11 mouse cellular contexts compared by ENCODE assay signal in the genomic region with DNA sequence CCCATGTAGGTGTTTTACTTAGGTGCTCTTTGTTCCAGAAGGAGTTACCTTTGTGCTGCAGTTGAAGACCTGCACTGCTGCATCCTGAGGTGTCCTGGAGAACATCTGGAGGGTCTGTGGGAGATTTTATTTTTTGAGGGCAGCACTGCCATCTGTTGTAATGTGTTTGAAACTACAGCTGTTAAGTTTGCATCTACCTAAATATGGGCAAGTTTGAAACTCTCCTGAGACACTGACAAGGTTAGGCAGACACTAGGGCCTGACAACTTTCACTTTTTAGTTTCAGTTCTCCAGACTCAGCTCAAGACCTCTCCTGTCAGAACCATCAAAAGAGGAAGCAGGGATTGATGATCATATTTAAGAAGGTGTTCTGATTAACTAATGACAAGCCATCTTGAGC. TPM values are rescaled to one million over a fixed set of nuclear protein-coding genes. Genes with fewer than 3 reads are reported as not detected.
A peak's percentile ranks its signal among the peaks of the same experiment; 100 is the strongest.
DNase-seq lines count a peak whose midpoint lies in the region; ATAC-seq and TF ChIP-seq lines count a peak whose summit lies in the region.
"Had no signal": no experiment of that assay in that cellular context is flagged by ENCODE, and none has a peak within 500 bp of the region (broad histone marks: within the 10 kb centered on the region; RNA-seq: fewer than 3 reads in every experiment).

No protein-coding gene starts in this region.

- no peaks in the 10 kb centered on the region for H3K9me3 ChIP-seq in intestine, embryonic 14.5 days (ENCODE audit: control insufficient read depth, low read length)
- H3K9me3 ChIP-seq in intestine, embryonic 16.5 days (ENCODE audit: control insufficient read depth, low read length): no peaks in the 10 kb centered on the region
- no peaks in the 10 kb centered on the region for H3K9me3 ChIP-seq in embryonic facial prominence, embryonic 10.5 days
- H3K9me3 ChIP-seq: embryonic facial prominence, embryonic 12.5 days; limb, embryonic 15.5 days; stomach, embryonic 15.5 days had no signal

- no peaks in the 10 kb centered on the region for H3K36me3 ChIP-seq in intestine, embryonic 14.5 days (ENCODE audit: control insufficient read depth, insufficient read depth, low read length)
- no peaks in the 10 kb centered on the region for H3K36me3 ChIP-seq in intestine, embryonic 16.5 days (ENCODE audit: control insufficient read depth, insufficient read depth, low read length)
- H3K36me3 ChIP-seq in testis, adult 2 months (ENCODE audit: control insufficient read depth, insufficient read depth, low read length): peaks cover 2% of the 10 kb centered on the region
- no peaks in the 10 kb centered on the region for H3K36me3 ChIP-seq in embryonic facial prominence, embryonic 10.5 days (replicated peaks)
- H3K36me3 ChIP-seq: embryonic facial prominence, embryonic 12.5 days; limb, embryonic 15.5 days; stomach, embryonic 15.5 days had no signal

- no peak overlapping the region for H3K4me2 ChIP-seq in intestine, embryonic 14.5 days (ENCODE audit: low read length)
- H3K4me2 ChIP-seq in intestine, embryonic 16.5 days (ENCODE audit: low read depth, low read length): no peak overlapping the region
- H3K4me2 ChIP-seq: embryonic facial prominence, embryonic 12.5 days; limb, embryonic 15.5 days; stomach, embryonic 15.5 days had no signal

- H3K27me3 ChIP-seq in intestine, embryonic 14.5 days (replicated peaks; ENCODE audit: control insufficient read depth, insufficient read depth, low read length): no peaks in the 10 kb centered on the region
- H3K27me3 ChIP-seq in intestine, embryonic 16.5 days (replicated peaks; ENCODE audit: control insufficient read depth, insufficient read depth, low read length): no peaks in the 10 kb centered on the region
- H3K27me3 ChIP-seq in testis, adult 2 months (ENCODE audit: control insufficient read depth, insufficient read depth, low read length): no peaks in the 10 kb centered on the region
- H3K27me3 ChIP-seq in embryonic facial prominence, embryonic 10.5 days (replicated peaks; ENCODE audit: low read depth, poor library complexity, severe bottlenecking): 0 out of 2 replicates have a peak, but pooled peaks cover 7% of the 10 kb centered on the region
- H3K27me3 ChIP-seq: limb, embryonic 15.5 days; stomach, embryonic 15.5 days had no signal

- no peak for TF ChIP-seq POLR2A in testis, adult 2 months (IDR thresholded peaks at IDR 0.05; ENCODE audit: control insufficient read depth, low read depth, low read length)

- no peak overlapping the region for H3K27ac ChIP-seq in intestine, embryonic 14.5 days (ENCODE audit: low read depth)
- no peak overlapping the region for H3K27ac ChIP-seq in intestine, embryonic 16.5 days (ENCODE audit: low read length)
- H3K27ac ChIP-seq in testis, adult 2 months (ENCODE audit: control insufficient read depth, insufficient read depth, low read depth, low read length): no peak overlapping the region
- H3K27ac ChIP-seq in embryonic facial prominence, embryonic 10.5 days (replicated peaks): no peak overlapping the region
- H3K27ac ChIP-seq: embryonic facial prominence, embryonic 12.5 days; limb, embryonic 15.5 days; stomach, embryonic 15.5 days had no signal

- TF ChIP-seq CTCF in testis, adult 2 months (IDR thresholded peaks at IDR 0.05; ENCODE audit: control insufficient read depth, insufficient read depth, insufficient replicate concordance, low read depth, low read length): no peak

- H3K9ac ChIP-seq in intestine, embryonic 14.5 days (ENCODE audit: low read length): no peak overlapping the region
- no peak overlapping the region for H3K9ac ChIP-seq in intestine, embryonic 16.5 days (ENCODE audit: low read depth, low read length)
- H3K9ac ChIP-seq: embryonic facial prominence, embryonic 12.5 days; limb, embryonic 15.5 days; stomach, embryonic 15.5 days had no signal

- no peak overlapping the region for H3K4me3 ChIP-seq in intestine, embryonic 14.5 days (ENCODE audit: low read depth, low read length)
- no peak overlapping the region for H3K4me3 ChIP-seq in intestine, embryonic 16.5 days (ENCODE audit: low read length)
- H3K4me3 ChIP-seq in testis, adult 2 months (ENCODE audit: control insufficient read depth, low read depth, low read length): peak overlapping the region; percentile 13; the same call in 1 of the 2 replicates
- no peak overlapping the region for H3K4me3 ChIP-seq in embryonic facial prominence, embryonic 10.5 days
- H3K4me3 ChIP-seq: embryonic facial prominence, embryonic 12.5 days; limb, embryonic 15.5 days; stomach, embryonic 15.5 days had no signal

- 0 out of 2 replicates have a peak, but pooled peaks cover 4% of the 10 kb centered on the region for H3K4me1 ChIP-seq in intestine, embryonic 14.5 days (replicated peaks; ENCODE audit: control insufficient read depth, insufficient read depth, low read length)
- no peaks in the 10 kb centered on the region for H3K4me1 ChIP-seq in intestine, embryonic 16.5 days (ENCODE audit: control insufficient read depth, insufficient read depth, low read length)
- no peaks in the 10 kb centered on the region for H3K4me1 ChIP-seq in testis, adult 2 months (ENCODE audit: control insufficient read depth, insufficient read depth, low read length)
- peaks cover 8% of the 10 kb centered on the region for H3K4me1 ChIP-seq in embryonic facial prominence, embryonic 10.5 days
- H3K4me1 ChIP-seq: stomach, embryonic 15.5 days had no signal

- ATAC-seq in intestine, embryonic 14.5 days (replicated peaks; ENCODE audit: low FRiP score, low TSS enrichment, low read depth): no peak
- no peak for ATAC-seq in intestine, embryonic 16.5 days

- peak; percentile 61 for DNase-seq in intestine, embryonic 14.5 days (ENCODE audit: low spot score)
- DNase-seq in testis, postnatal 10 days (ENCODE audit: low spot score): no peak
- DNase-seq in embryonic facial prominence, embryonic 10.5 days (ENCODE audit: low spot score): peak; percentile 34
- DNase-seq in lung, postnatal 36 days: peak; percentile 48
- DNase-seq in urinary bladder, postnatal 25 days (ENCODE audit: low spot score): no peak
- DNase-seq in ovary, postnatal 36 days (ENCODE audit: low spot score): no peak

RNA-seq across cellular contexts. Expression of gene Arl4a, which starts 2.2 kb away (rescaled TPM):
- polyA plus RNA-seq in intestine, embryonic 14.5 days (2014; fragmentation: Nextera tagmentation; extraction: Ambion mirVana): 53.6 and 57.7 TPM in 2 replicates
- polyA plus RNA-seq in intestine, embryonic 16.5 days (2015; fragmentation: Nextera tagmentation; extraction: Ambion mirVana): 75.1 and 75.4 TPM in 2 replicates
- 218 and 255 TPM in 2 replicates for polyA plus RNA-seq in testis, adult 2 months (2012; rRNA removed)
- 23.5 and 23.8 TPM in 2 replicates for polyA plus RNA-seq in embryonic facial prominence, embryonic 10.5 days (2016; fragmentation: Nextera tagmentation; extraction: Ambion mirVana)

Comparison
In these comparisons a context has a peak if more than half of its experiments do, and no peak if none do; other contexts are left out.
1. DNase-seq: peak in intestine, embryonic 14.5 days (single experiment), embryonic facial prominence, embryonic 10.5 days (single experiment) and lung, postnatal 36 days (single experiment); none in testis, postnatal 10 days (single experiment), urinary bladder, postnatal 25 days (single experiment) and ovary, postnatal 36 days (single experiment).